In genomic region chr7:28309737-28310136, GRCm38 (mm10) we compare ENCODE assay signal across 19 mouse cellular contexts. TPM values are rescaled to one million over a fixed set of nuclear protein-coding genes. Genes with fewer than 3 reads are reported as not detected.
DNase-seq lines count a peak whose midpoint lies in the region; ATAC-seq and TF ChIP-seq lines count a peak whose summit lies in the region.
"Had no signal": no experiment of that assay in that cellular context is flagged by ENCODE, and none has a peak within 500 bp of the region (broad histone marks: within the 10 kb centered on the region; RNA-seq: fewer than 3 reads in every experiment).

No protein-coding gene starts in this region.

- TF ChIP-seq POLR2A in brain, embryonic 14.5 days (IDR thresholded peaks at IDR 0.05; ENCODE audit: borderline replicate concordance, extremely low read depth, insufficient read depth, insufficient read length, poor library complexity, severe bottlenecking) = no peak

- peak overlapping the region; percentile 49 for H3K27ac ChIP-seq in hindbrain, embryonic 11.5 days (ENCODE audit: low read depth, low read length)
- no peak overlapping the region for H3K27ac ChIP-seq in hindbrain, embryonic 14.5 days
- no peak overlapping the region for H3K27ac ChIP-seq in midbrain, postnatal 0 days (ENCODE audit: low read depth, low read length)
- H3K27ac ChIP-seq in intestine, embryonic 16.5 days (ENCODE audit: low read length) = no peak overlapping the region
- H3K27ac ChIP-seq: heart, embryonic 15.5 days had no signal

- H3K4me2 ChIP-seq in hindbrain, embryonic 11.5 days (replicated peaks; ENCODE audit: low read depth, low read length) = 0 out of 2 replicates have a peak overlapping the region, but pooled peaks have one; percentile 85
- H3K4me2 ChIP-seq in hindbrain, embryonic 14.5 days (replicated peaks) = no peak overlapping the region
- no peak overlapping the region for H3K4me2 ChIP-seq in midbrain, postnatal 0 days (ENCODE audit: low read depth, low read length, poor library complexity, severe bottlenecking)
- no peak overlapping the region for H3K4me2 ChIP-seq in intestine, embryonic 16.5 days (ENCODE audit: low read depth, low read length)
- H3K4me2 ChIP-seq: heart, embryonic 15.5 days had no signal

- peak; percentile 70 to 85 for DNase-seq in cerebellum, postnatal 10 days
- no peak for DNase-seq in cerebellum, postnatal 25 days
- DNase-seq in hindbrain, embryonic 11.5 days (ENCODE audit: low spot score) = peak; percentile 61
- DNase-seq in hindbrain, embryonic 14.5 days (ENCODE audit: low spot score) = no peak
- DNase-seq in brain, embryonic 14.5 days (ENCODE audit: low read depth) = peak; percentile 59
- DNase-seq in midbrain, postnatal 0 days (ENCODE audit: low spot score) = peak; percentile 42
- DNase-seq in right cerebral cortex, postnatal 14 days = no peak
- DNase-seq: cerebellum, adult 11-12 months; gastrocnemius, postnatal 36 days; lung, adult 18-20 months; lung, postnatal 4 days; thymus, postnatal 36 days had no signal

- peak; percentile 41 for ATAC-seq in hindbrain, embryonic 11.5 days (ENCODE audit: low FRiP score)
- ATAC-seq in hindbrain, embryonic 14.5 days (ENCODE audit: low FRiP score) = no peak
- ATAC-seq in midbrain, postnatal 0 days (ENCODE audit: low FRiP score) = no peak
- ATAC-seq in intestine, embryonic 16.5 days = no peak
- ATAC-seq: Patski had no signal

- no peaks in the 10 kb centered on the region for H3K9me3 ChIP-seq in hindbrain, embryonic 11.5 days (ENCODE audit: control insufficient read depth, low read length)
- no peaks in the 10 kb centered on the region for H3K9me3 ChIP-seq in hindbrain, embryonic 14.5 days (ENCODE audit: control insufficient read depth, low read length)
- H3K9me3 ChIP-seq in midbrain, postnatal 0 days (ENCODE audit: low read length) = no peaks in the 10 kb centered on the region
- H3K9me3 ChIP-seq in intestine, embryonic 16.5 days (ENCODE audit: control insufficient read depth, low read length) = no peaks in the 10 kb centered on the region
- H3K9me3 ChIP-seq: heart, embryonic 15.5 days had no signal

- H3K9ac ChIP-seq in hindbrain, embryonic 11.5 days (ENCODE audit: low read depth, low read length) = no peak overlapping the region
- H3K9ac ChIP-seq in hindbrain, embryonic 14.5 days = no peak overlapping the region
- H3K9ac ChIP-seq in midbrain, postnatal 0 days (replicated peaks; ENCODE audit: low read length, poor library complexity, severe bottlenecking) = no peak overlapping the region
- H3K9ac ChIP-seq in intestine, embryonic 16.5 days (ENCODE audit: low read depth, low read length) = no peak overlapping the region
- H3K9ac ChIP-seq: heart, embryonic 15.5 days had no signal

- 58% methylated on average over 9 of the region's 9 CpGs for WGBS in hindbrain, embryonic 11.5 days
- whole genome bisulfite sequencing in hindbrain, embryonic 14.5 days = 37% methylated on average over 9 of the region's 9 CpGs
- WGBS in midbrain, postnatal 0 days = 54% methylated on average over 9 of the region's 9 CpGs
- 51% methylated on average over 9 of the region's 9 CpGs for WGBS in intestine, embryonic 16.5 days

- no peak overlapping the region for H3K4me3 ChIP-seq in hindbrain, embryonic 11.5 days (ENCODE audit: low read depth, low read length)
- H3K4me3 ChIP-seq in hindbrain, embryonic 14.5 days (replicated peaks; ENCODE audit: low read length) = no peak overlapping the region
- H3K4me3 ChIP-seq in midbrain, postnatal 0 days (ENCODE audit: low read depth, low read length) = no peak overlapping the region
- H3K4me3 ChIP-seq in intestine, embryonic 16.5 days (ENCODE audit: low read length) = no peak overlapping the region
- H3K4me3 ChIP-seq: heart, embryonic 15.5 days had no signal

- 0 out of 2 replicates have a peak, but pooled peaks cover 2% of the 10 kb centered on the region for H3K4me1 ChIP-seq in hindbrain, embryonic 11.5 days (replicated peaks; ENCODE audit: control insufficient read depth, insufficient read depth, low read length)
- H3K4me1 ChIP-seq in hindbrain, embryonic 14.5 days (replicated peaks; ENCODE audit: control insufficient read depth, insufficient read depth, low read length) = peaks cover 14% of the 10 kb centered on the region
- no peaks in the 10 kb centered on the region for H3K4me1 ChIP-seq in midbrain, postnatal 0 days (ENCODE audit: insufficient read depth, low read length)
- H3K4me1 ChIP-seq in intestine, embryonic 16.5 days (ENCODE audit: control insufficient read depth, insufficient read depth, low read length) = peaks cover 8% of the 10 kb centered on the region

- TF ChIP-seq CTCF in brain, embryonic 14.5 days (IDR thresholded peaks at IDR 0.05; ENCODE audit: borderline replicate concordance, extremely low read depth, insufficient read depth, insufficient read length) = no peak
- no peak for TF ChIP-seq CTCF in midbrain, postnatal 0 days (IDR thresholded peaks at IDR 0.05)

- H3K36me3 ChIP-seq in hindbrain, embryonic 11.5 days (ENCODE audit: control insufficient read depth, insufficient read depth, low read length) = 0 out of 2 replicates have a peak, but pooled peaks cover 2% of the 10 kb centered on the region
- peaks cover 66% of the 10 kb centered on the region for H3K36me3 ChIP-seq in hindbrain, embryonic 14.5 days (replicated peaks; ENCODE audit: control insufficient read depth, insufficient read depth)
- peaks cover 49% of the 10 kb centered on the region for H3K36me3 ChIP-seq in midbrain, postnatal 0 days (ENCODE audit: insufficient read depth, low read length)
- H3K36me3 ChIP-seq in intestine, embryonic 16.5 days (ENCODE audit: control insufficient read depth, insufficient read depth, low read length) = peaks cover 21% of the 10 kb centered on the region

- no peaks in the 10 kb centered on the region for H3K27me3 ChIP-seq in hindbrain, embryonic 11.5 days (ENCODE audit: control insufficient read depth, insufficient read depth, low read length)
- no peaks in the 10 kb centered on the region for H3K27me3 ChIP-seq in hindbrain, embryonic 14.5 days (ENCODE audit: control insufficient read depth, insufficient read depth, low read length)
- H3K27me3 ChIP-seq in midbrain, postnatal 0 days (ENCODE audit: insufficient read depth, low read length) = no peaks in the 10 kb centered on the region
- no peaks in the 10 kb centered on the region for H3K27me3 ChIP-seq in intestine, embryonic 16.5 days (replicated peaks; ENCODE audit: control insufficient read depth, insufficient read depth, low read length)
- H3K27me3 ChIP-seq: CH12.LX; heart, embryonic 15.5 days; Patski had no signal

RNA-seq across cellular contexts. Expression of gene Timm50, which starts 2.1 kb away (rescaled TPM):
- 189 and 201 TPM in 2 replicates for polyA plus RNA-seq in hindbrain, embryonic 11.5 days (2014; fragmentation: Nextera tagmentation; extraction: Ambion mirVana)
- 125 and 137 TPM in 2 replicates for polyA plus RNA-seq in hindbrain, embryonic 14.5 days (2014; fragmentation: Nextera tagmentation; extraction: Ambion mirVana)
- 105 and 134 TPM in 2 replicates for polyA plus RNA-seq in brain, embryonic 14.5 days (2012; rRNA removed)
- total RNA-seq in midbrain, postnatal 0 days (2014; rRNA removed) = 59.2 and 76.3 TPM in 2 replicates
- 112 and 120 TPM in 2 replicates for polyA plus RNA-seq in midbrain, postnatal 0 days (2015; fragmentation: Nextera tagmentation; extraction: Ambion mirVana)
- polyA plus RNA-seq in intestine, embryonic 16.5 days (2015; fragmentation: Nextera tagmentation; extraction: Ambion mirVana) = 161 and 174 TPM in 2 replicates

RNA-seq across cellular contexts. Expression of gene Dll3, which starts 7.7 kb away (rescaled TPM):
- polyA plus RNA-seq in hindbrain, embryonic 11.5 days (2014; fragmentation: Nextera tagmentation; extraction: Ambion mirVana) = 77.4 and 86.1 TPM in 2 replicates
- polyA plus RNA-seq in hindbrain, embryonic 14.5 days (2014; fragmentation: Nextera tagmentation; extraction: Ambion mirVana) = 19.1 and 21.0 TPM in 2 replicates
- polyA plus RNA-seq in brain, embryonic 14.5 days (2012; rRNA removed) = 30.3 and 43.3 TPM in 2 replicates
- total RNA-seq in midbrain, postnatal 0 days (2014; rRNA removed) = 8.6 and 17.3 TPM in 2 replicates
- 17.6 and 18.1 TPM in 2 replicates for polyA plus RNA-seq in midbrain, postnatal 0 days (2015; fragmentation: Nextera tagmentation; extraction: Ambion mirVana)
- 2.3 and 3.3 TPM in 2 replicates for polyA plus RNA-seq in intestine, embryonic 16.5 days (2015; fragmentation: Nextera tagmentation; extraction: Ambion mirVana)
- total RNA-seq: gastrocnemius, postnatal 36 days had no signal
- polyA plus RNA-seq: spleen, adult 2 months had no signal

RNA-seq across cellular contexts. Expression of gene Selenov, which starts 18.8 kb away (rescaled TPM):
- polyA plus RNA-seq in hindbrain, embryonic 11.5 days (2014; fragmentation: Nextera tagmentation; extraction: Ambion mirVana) = 0.46 and 0.52 TPM in 2 replicates
- polyA plus RNA-seq in hindbrain, embryonic 14.5 days (2014; fragmentation: Nextera tagmentation; extraction: Ambion mirVana) = 0.74 and 0.91 TPM in 2 replicates
- polyA plus RNA-seq in brain, embryonic 14.5 days (2012; rRNA removed) = 0.50 and 0.81 TPM in 2 replicates
- 0.61 and 1.3 TPM in 2 replicates for total RNA-seq in midbrain, postnatal 0 days (2014; rRNA removed)
- polyA plus RNA-seq in midbrain, postnatal 0 days (2015; fragmentation: Nextera tagmentation; extraction: Ambion mirVana) = 3.5 and 6.3 TPM in 2 replicates
- 0.21 TPM in 1 of 2 replicates, not detected in the other for polyA plus RNA-seq in intestine, embryonic 16.5 days (2015; fragmentation: Nextera tagmentation; extraction: Ambion mirVana)
- total RNA-seq: CH12.LX; gastrocnemius, postnatal 36 days had no signal
- polyA plus RNA-seq: embryonic facial prominence, embryonic 11.5 days; heart, embryonic 15.5 days; myocyte; Patski; spleen, adult 2 months had no signal

RNA-seq across cellular contexts. Expression of gene Supt5, which starts 28.8 kb away (rescaled TPM):
- 68.0 and 74.9 TPM in 2 replicates for polyA plus RNA-seq in hindbrain, embryonic 11.5 days (2014; fragmentation: Nextera tagmentation; extraction: Ambion mirVana)
- polyA plus RNA-seq in hindbrain, embryonic 14.5 days (2014; fragmentation: Nextera tagmentation; extraction: Ambion mirVana) = 75.2 and 78.3 TPM in 2 replicates
- polyA plus RNA-seq in brain, embryonic 14.5 days (2012; rRNA removed) = 103 and 118 TPM in 2 replicates
- 99.5 and 104 TPM in 2 replicates for total RNA-seq in midbrain, postnatal 0 days (2014; rRNA removed)
- 84.8 and 86.1 TPM in 2 replicates for polyA plus RNA-seq in midbrain, postnatal 0 days (2015; fragmentation: Nextera tagmentation; extraction: Ambion mirVana)
- polyA plus RNA-seq in intestine, embryonic 16.5 days (2015; fragmentation: Nextera tagmentation; extraction: Ambion mirVana) = 77.1 and 79.2 TPM in 2 replicates

RNA-seq across cellular contexts. Expression of gene Eid2b, which starts 32.2 kb away (rescaled TPM):
- polyA plus RNA-seq in hindbrain, embryonic 11.5 days (2014; fragmentation: Nextera tagmentation; extraction: Ambion mirVana) = 17.4 and 19.0 TPM in 2 replicates
- 33.8 and 35.2 TPM in 2 replicates for polyA plus RNA-seq in hindbrain, embryonic 14.5 days (2014; fragmentation: Nextera tagmentation; extraction: Ambion mirVana)
- 40.9 and 46.6 TPM in 2 replicates for polyA plus RNA-seq in brain, embryonic 14.5 days (2012; rRNA removed)
- total RNA-seq in midbrain, postnatal 0 days (2014; rRNA removed) = 44.0 and 64.2 TPM in 2 replicates
- 50.9 and 52.8 TPM in 2 replicates for polyA plus RNA-seq in midbrain, postnatal 0 days (2015; fragmentation: Nextera tagmentation; extraction: Ambion mirVana)
- polyA plus RNA-seq in intestine, embryonic 16.5 days (2015; fragmentation: Nextera tagmentation; extraction: Ambion mirVana) = 5.7 and 6.2 TPM in 2 replicates

Comparison
In these comparisons a context has a peak if more than half of its experiments do, and no peak if none do; other contexts are left out.
1. DNase-seq: peak in cerebellum, postnatal 10 days (2 of 2), hindbrain, embryonic 11.5 days (single experiment), brain, embryonic 14.5 days (single experiment) and midbrain, postnatal 0 days (single experiment); none in cerebellum, postnatal 25 days (0 of 2), hindbrain, embryonic 14.5 days (single experiment) and right cerebral cortex, postnatal 14 days (single experiment).